Mouse (Mus musculus) lung, postnatal 36 days (tissue): ENCODE measurements around the gene Commd8.
A peak's percentile ranks its signal among the peaks of the same experiment; 100 is the strongest.
"Not testable (repeated sequence)": the region's sequence is repeated elsewhere in the genome, so short reads cannot be mapped to it uniquely, and the experiment has no call there.

Source experiments
- DNase-seq: peaks from one replicate; pipeline ENCODE4 v3.0.0; 2022; ENCODE audit warnings: mixed read lengths

Gene Commd8

GRCm38 (mm10) chr5:72164386-72164785 lies 3.6 kb downstream of the Commd8 start:
- no peak for DNase-seq

DNA sequence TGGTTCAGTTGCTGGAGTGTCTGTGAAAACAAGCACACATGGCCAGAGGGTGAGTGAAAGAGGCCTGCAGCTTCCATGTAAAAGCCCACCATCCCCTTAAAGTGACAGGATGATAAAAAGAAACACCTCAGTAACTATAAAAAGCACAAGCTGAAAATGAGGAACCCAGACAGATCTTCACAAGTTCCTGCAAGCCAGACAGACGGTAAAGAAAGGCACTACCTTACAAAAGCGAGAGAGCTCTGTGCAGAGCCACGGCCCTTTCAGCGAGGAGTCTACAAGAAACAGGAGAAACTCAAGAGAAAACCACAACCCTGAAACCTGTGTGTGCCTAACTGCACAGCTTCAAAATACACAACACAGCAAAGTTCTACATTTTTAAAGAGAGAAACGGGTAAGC lies 5.1 kb downstream of the Commd8 start:
- DNase-seq: peak; percentile 26

- DNase-seq: no peak
Observed at GRCm38 (mm10) chr5:72160781-72161485, 7.1 kb downstream of the Commd8 start.

DNA sequence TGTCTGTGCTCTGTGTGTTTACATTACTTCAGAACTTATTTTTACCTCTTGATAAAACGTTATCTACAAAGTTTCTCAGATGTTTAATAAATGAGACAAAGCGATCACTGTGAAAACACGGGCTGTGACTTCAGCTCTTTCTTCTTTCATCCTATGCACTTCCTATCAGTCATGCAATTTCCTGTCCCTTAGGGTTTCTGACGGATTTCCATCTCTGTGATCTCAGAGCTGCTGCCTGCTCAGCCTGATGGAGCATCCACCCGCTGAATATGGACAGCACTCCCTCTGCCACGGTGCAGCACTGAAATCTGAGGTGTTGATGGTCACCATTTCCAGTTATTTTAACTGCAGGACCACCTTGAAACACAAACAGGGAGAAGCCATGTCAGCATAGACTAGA lies 8.5 kb downstream of the Commd8 start:
- no peak for DNase-seq

- no peak for DNase-seq
Observed at GRCm38 (mm10) chr5:72158667-72159066, 9.3 kb downstream of the Commd8 start.

DNA sequence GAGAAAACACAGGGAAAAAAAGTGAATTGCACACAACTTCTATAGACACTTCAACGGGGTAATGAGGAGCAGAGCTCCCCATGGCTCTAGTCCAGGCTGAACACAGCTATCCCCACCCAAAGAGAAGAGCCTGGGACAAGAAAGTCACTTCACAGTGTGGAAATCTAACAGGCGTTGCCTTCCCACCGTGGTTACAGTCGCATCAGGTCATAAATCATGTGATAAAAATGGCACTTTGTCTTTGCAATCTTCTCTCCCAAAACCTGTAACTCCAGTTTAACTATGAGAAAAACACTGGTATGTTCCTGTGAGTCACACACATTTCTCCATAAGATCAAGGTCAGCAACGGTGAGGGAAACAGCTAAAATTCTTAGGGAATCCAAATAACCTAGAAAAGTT lies 11.4 kb downstream of the Commd8 start:
- no peak for DNase-seq

DNA sequence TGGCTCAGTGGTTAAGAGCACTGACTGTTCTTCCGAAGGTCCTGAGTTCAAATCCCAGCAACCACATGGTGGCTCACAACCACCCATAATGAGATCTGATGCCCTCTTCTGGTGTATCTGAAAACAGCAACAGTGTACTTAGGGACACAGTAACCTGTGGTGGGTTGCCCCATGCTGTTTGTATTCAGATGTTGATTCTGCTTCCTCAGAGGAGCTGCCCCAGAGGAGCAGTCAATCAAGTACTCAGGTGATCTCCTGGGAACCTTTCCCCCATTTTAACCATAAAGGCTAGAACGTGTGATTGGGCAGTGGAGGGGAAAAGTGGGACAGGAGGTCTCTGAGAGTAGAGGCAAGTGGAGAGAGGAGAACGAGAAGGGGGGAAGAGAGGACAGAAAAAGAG lies 12.3 kb downstream of the Commd8 start:
- DNase-seq: not testable (repeated sequence)

DNA sequence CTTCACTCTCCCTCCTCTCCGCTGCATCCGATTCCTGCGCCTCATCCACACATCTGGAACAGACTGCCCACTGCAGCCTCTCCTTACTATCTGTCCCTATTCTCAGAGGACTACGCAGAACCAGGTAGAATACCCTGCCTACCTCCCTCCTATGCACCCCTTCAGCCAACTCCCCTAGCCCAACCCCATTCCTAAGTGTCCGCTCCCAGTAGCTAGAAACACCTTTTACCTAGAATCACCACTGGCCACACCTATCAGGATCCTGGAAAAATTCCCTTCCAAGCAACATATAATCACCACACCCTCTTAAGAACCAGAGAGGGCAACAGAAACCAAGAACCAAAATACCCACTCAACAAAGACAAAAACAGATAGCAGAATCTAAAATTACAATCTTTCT lies 17.1 kb downstream of the Commd8 start:
- no peak for DNase-seq

DNA sequence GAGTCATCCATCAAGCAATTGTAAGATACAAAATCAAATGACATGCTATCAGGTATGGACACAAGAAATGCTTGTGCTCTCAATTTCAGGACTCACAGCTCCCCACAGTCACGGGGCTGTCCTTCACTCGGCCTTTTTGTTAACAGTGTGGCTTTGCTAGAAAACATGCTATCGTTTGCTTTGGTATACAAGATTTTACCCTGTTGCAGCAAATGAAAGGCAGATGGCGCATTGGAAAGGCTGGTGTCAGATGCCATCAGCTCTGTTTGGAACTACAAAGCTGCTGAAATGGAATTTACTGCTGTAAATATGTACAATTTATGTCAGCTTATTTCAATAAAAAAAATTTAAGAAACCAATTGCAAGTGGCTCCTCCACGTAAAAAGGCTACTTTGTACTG lies 19.3 kb downstream of the Commd8 start:
- DNase-seq: no peak

- DNase-seq: no peak
Observed at GRCm38 (mm10) chr5:72139619-72140018, 28.4 kb downstream of the Commd8 start.

DNA sequence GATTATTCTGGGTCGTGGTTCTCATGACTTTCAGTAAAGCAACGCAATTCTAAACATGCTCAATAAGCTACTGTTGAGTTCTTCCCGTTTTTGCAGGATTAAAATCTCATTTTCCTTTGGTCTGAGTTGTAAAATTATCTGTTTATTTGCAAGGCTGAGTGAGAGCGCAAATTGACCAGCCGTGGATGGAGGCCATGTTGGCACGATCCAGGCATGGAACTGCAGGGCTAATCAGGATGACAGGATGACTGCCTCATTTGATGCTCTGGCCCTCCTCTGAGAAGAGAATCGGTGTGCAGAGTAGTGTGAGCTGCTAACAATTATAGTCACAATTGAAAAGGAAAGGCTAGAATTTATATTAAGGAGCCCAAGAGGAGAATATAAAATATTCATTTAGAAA lies 29.7 kb downstream of the Commd8 start:
- no peak for DNase-seq

DNA sequence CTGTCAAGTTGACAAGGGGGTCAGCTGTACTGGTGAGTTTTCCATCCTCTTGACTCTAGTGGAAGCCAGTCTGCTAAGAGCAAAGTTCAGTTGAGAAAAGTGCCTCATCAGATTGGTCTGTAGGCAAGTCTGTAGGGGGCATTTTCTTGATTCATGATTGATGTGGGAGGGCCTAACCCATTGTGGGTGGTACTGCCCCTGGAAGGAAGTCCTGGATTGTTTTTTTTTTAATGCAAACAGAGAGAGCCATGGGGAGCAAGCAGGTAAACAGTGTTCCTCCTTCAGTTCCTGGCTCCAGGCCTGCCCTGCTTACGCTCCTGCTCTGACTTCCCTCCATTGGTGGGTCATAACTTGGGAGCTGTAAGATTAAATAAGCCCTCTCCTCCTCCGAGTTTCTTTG lies 34.1 kb downstream of the Commd8 start:
- DNase-seq: no peak

DNA sequence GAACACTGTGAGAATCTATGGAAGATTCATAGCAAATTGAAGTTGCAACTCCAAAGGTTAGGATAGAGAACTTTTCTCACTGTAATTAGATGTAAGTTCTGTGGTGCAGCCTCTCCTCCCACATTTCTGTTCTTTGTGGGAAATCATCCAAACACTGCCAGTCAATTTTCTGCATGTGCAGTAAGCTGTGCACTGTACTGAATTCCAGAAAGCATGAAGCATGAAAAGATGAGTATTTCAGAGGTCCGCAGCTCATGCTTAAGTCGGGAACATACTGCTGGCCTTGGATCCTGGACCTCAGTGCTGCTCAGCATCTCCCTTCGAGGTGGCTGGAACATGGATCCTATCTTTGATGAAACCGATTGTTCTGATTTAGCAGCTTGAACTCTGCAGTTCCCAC lies 41.3 kb downstream of the Commd8 start:
- DNase-seq: no peak

DNA sequence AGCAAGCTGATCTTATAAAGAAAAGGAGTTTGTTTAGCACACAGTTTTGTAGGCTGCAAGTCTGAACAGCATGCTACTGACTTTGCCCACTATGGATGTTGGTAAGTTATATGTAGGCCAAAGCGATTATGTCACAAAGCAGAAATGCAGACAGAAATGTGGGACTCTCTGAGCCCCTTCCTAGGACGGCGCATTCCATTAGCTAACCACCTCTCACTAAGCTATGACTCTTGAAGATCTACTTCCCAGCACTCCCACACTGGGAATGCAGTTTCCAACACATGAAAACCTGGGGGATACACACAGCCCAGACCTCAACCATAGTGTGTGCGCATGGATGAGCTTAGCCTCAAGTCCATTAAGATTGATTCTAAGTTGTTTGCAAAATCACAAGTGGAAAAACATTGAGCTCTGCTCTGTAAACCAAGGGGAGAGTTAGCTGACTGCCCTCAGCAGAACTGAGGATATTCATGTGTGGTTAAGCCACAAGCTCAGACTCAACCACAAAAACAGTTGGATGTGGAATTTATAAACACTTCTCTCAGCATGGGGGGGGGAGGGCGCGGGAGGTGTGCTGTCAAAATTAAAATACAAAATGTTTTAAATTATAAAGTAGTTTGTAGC lies 45.5 kb downstream of the Commd8 start:
- DNase-seq: no peak
